19 mouse cellular contexts compared by ENCODE assay signal in genomic region chr9:37569231-37569835, GRCm38 (mm10). TPM values are rescaled to one million over a fixed set of nuclear protein-coding genes. Genes with fewer than 3 reads are reported as not detected.
DNase-seq lines count a peak whose midpoint lies in the region; ATAC-seq and TF ChIP-seq lines count a peak whose summit lies in the region.
"Had no signal": no experiment of that assay in that cellular context is flagged by ENCODE, and none has a peak within 500 bp of the region (broad histone marks: within the 10 kb centered on the region; RNA-seq: fewer than 3 reads in every experiment).

No protein-coding gene starts in this region.

- intact Hi-C loops in heart, adult 2 months (cut with DNase I): loop anchor here (2.0 kb wide), 1 partner anchor 43 kb away; the partner anchor contains the start of gene Spa17
- intact Hi-C loops in heart, postnatal 10 days (cut with DNase I): loop anchor here (5.0 kb wide), 1 partner anchor 43 kb away; the partner anchor contains the start of gene Spa17
- intact Hi-C loops in left cerebral cortex, adult 2 months (cut with DNase I): loop anchor here (2.0 to 5.0 kb wide), 3 partner anchors 45 to 363 kb away; no protein-coding TSS in a partner anchor

- no peak overlapping the region for H3K9ac ChIP-seq in heart, adult 2 months (ENCODE audit: low read depth, low read length)
- H3K9ac ChIP-seq: embryonic facial prominence, embryonic 15.5 days; midbrain, embryonic 12.5 days had no signal

- TF ChIP-seq CTCF in heart, adult 2 months (IDR thresholded peaks at IDR 0.05): no peak
- no peak for TF ChIP-seq CTCF in left cerebral cortex, adult 2 months (IDR thresholded peaks at IDR 0.05)

- TF ChIP-seq POLR2A in heart, adult 2 months (IDR thresholded peaks at IDR 0.05; ENCODE audit: insufficient read depth, low read depth, low read length): no peak

- no peak for DNase-seq in heart, adult 2 months
- no peak for DNase-seq in heart, postnatal 10 days
- no peak for DNase-seq in left cerebral cortex, adult 2 months (ENCODE audit: extremely low spot score in 1 of 2, low spot score in 2 of 2)
- no peak for DNase-seq in left cerebral cortex, adult 11 months (ENCODE audit: low spot score)
- DNase-seq in large intestine, adult 2 months (ENCODE audit: low read depth, low spot score): peak; percentile 8
- no peak for DNase-seq in neural tube, embryonic 10.5 days (ENCODE audit: extremely low spot score, low spot score)
- DNase-seq in MN1 (ENCODE audit: low spot score): no peak
- DNase-seq: adrenal gland, postnatal 14 days; cerebellum, adult 2 months; gastrocnemius, postnatal 14 days; left cerebral cortex, postnatal 4 days; lung, adult 2 months; lung, postnatal 36 days had no signal

- TF ChIP-seq EP300 in heart, adult 2 months (IDR thresholded peaks at IDR 0.05; ENCODE audit: insufficient read depth, low read depth, low read length): no peak

- no peaks in the 10 kb centered on the region for H3K79me2 ChIP-seq in heart, adult 2 months (replicated peaks; ENCODE audit: control insufficient read depth, insufficient read depth, low read length)

- ATAC-seq in megakaryocyte progenitor cell, adult 5-6 weeks (replicated peaks; ENCODE audit: poor library complexity): 0 out of 2 replicates have a peak, but pooled peaks have one; percentile 7
- ATAC-seq: activated CD4-positive, CD25-positive, alpha-beta regulatory T cell, adult 4 months; Patski had no signal

- WGBS in heart, adult 2 months: 64% methylated on average over 2 of the region's 2 CpGs
- 24% methylated on average over 2 of the region's 2 CpGs for WGBS in large intestine, adult 2 months

- no peaks in the 10 kb centered on the region for H3K27me3 ChIP-seq in heart, adult 2 months (ENCODE audit: control insufficient read depth, insufficient read depth, low read length)
- H3K27me3 ChIP-seq: midbrain, embryonic 12.5 days had no signal

- H3K27ac ChIP-seq in heart, adult 2 months: peak overlapping the region; percentile 70; the same call in 1 of the 2 replicates
- H3K27ac ChIP-seq in left cerebral cortex, adult 2 months: peak overlapping the region; percentile 86; the same call in 1 of the 2 replicates
- H3K27ac ChIP-seq: embryonic facial prominence, embryonic 15.5 days; forebrain, embryonic 10.5 days; midbrain, embryonic 12.5 days had no signal

- peaks cover 6% of the 10 kb centered on the region for H3K4me1 ChIP-seq in heart, adult 2 months (ENCODE audit: control insufficient read depth, insufficient read depth, low read length)

- no peak overlapping the region for H3K4me3 ChIP-seq in heart, adult 2 months
- no peak overlapping the region for H3K4me3 ChIP-seq in left cerebral cortex, adult 2 months
- H3K4me3 ChIP-seq: embryonic facial prominence, embryonic 15.5 days; forebrain, embryonic 10.5 days; midbrain, embryonic 12.5 days had no signal

- no peaks in the 10 kb centered on the region for H3K36me3 ChIP-seq in heart, adult 2 months (ENCODE audit: control insufficient read depth, insufficient read depth, low read length)
- H3K36me3 ChIP-seq: embryonic facial prominence, embryonic 15.5 days; forebrain, embryonic 10.5 days; midbrain, embryonic 12.5 days had no signal

RNA-seq across cellular contexts. Expression of gene Siae, which starts 13.8 kb away (rescaled TPM):
- 1 to 10 TPM; 7.7 to 8.2 TPM for total RNA-seq in heart, adult 2 months (2021)
- 7.7 and 18.7 TPM in 2 replicates for polyA plus RNA-seq in heart, adult 2 months (2012; rRNA removed)
- 1 to 10 TPM; 8.7 to 9.8 TPM for total RNA-seq in heart, postnatal 10 days (2021)
- total RNA-seq in left cerebral cortex, adult 2 months (2021): 10 to 100 TPM; 17.1 to 18.8 TPM
- polyA plus RNA-seq in large intestine, adult 2 months (2012; rRNA removed): 7.7 and 15.0 TPM in 2 replicates
- 13.4 and 16.9 TPM in 2 replicates for total RNA-seq in megakaryocyte progenitor cell, adult 5-6 weeks (2015)
- total RNA-seq in megakaryocyte progenitor cell, adult 5-6 weeks (2017): 9.4 and 11.8 TPM in 2 replicates

RNA-seq across cellular contexts. Expression of gene Nrgn, which starts 16.6 kb away (rescaled TPM):
- 10 to 100 TPM in 1 of 2 experiments, 1 to 10 TPM in 1; 4.0 to 27.2 TPM for total RNA-seq in heart, adult 2 months (2021)
- 8.6 and 21.7 TPM in 2 replicates for polyA plus RNA-seq in heart, adult 2 months (2012; rRNA removed)
- total RNA-seq in heart, postnatal 10 days (2021): 1 to 10 TPM; 3.1 to 5.6 TPM
- 1,000 to 10,000 TPM; 1,927 to 1,950 TPM for total RNA-seq in left cerebral cortex, adult 2 months (2021)
- polyA plus RNA-seq in large intestine, adult 2 months (2012; rRNA removed): 2.9 TPM in 2 replicates
- 4.4 and 9.6 TPM in 2 replicates for total RNA-seq in megakaryocyte progenitor cell, adult 5-6 weeks (2015)
- total RNA-seq in megakaryocyte progenitor cell, adult 5-6 weeks (2017): 0.54 and 3.5 TPM in 2 replicates

RNA-seq across cellular contexts. Expression of gene Vsig2, which starts 30.3 kb away (rescaled TPM):
- 1 to 10 TPM; 2.5 to 4.9 TPM for total RNA-seq in heart, adult 2 months (2021)
- 16.0 and 21.1 TPM in 2 replicates for polyA plus RNA-seq in heart, adult 2 months (2012; rRNA removed)
- 10 to 100 TPM in 1 of 2 experiments, 1 to 10 TPM in 1; 5.6 to 10.4 TPM for total RNA-seq in heart, postnatal 10 days (2021)
- total RNA-seq in left cerebral cortex, adult 2 months (2021): 1 to 10 TPM; 4.1 to 4.5 TPM
- 2.3 and 2.6 TPM in 2 replicates for polyA plus RNA-seq in large intestine, adult 2 months (2012; rRNA removed)
- not detected in 2 replicates for total RNA-seq in megakaryocyte progenitor cell, adult 5-6 weeks (2015)
- total RNA-seq in megakaryocyte progenitor cell, adult 5-6 weeks (2017): not detected in 2 replicates
- polyA plus RNA-seq: activated CD4-positive, CD25-positive, alpha-beta regulatory T cell, adult 4 months had no signal

RNA-seq across cellular contexts. Expression of gene Esam, which starts 41.5 kb away (rescaled TPM):
- 10 to 100 TPM; 58.5 to 81.3 TPM for total RNA-seq in heart, adult 2 months (2021)
- polyA plus RNA-seq in heart, adult 2 months (2012; rRNA removed): 77.1 and 87.2 TPM in 2 replicates
- total RNA-seq in heart, postnatal 10 days (2021): 100 to 1,000 TPM; 125 to 131 TPM
- 10 to 100 TPM; 19.6 to 22.5 TPM for total RNA-seq in left cerebral cortex, adult 2 months (2021)
- 15.3 and 18.6 TPM in 2 replicates for polyA plus RNA-seq in large intestine, adult 2 months (2012; rRNA removed)
- 0.34 and 0.94 TPM in 2 replicates for total RNA-seq in megakaryocyte progenitor cell, adult 5-6 weeks (2015)
- 0.29 and 0.57 TPM in 2 replicates for total RNA-seq in megakaryocyte progenitor cell, adult 5-6 weeks (2017)

RNA-seq across cellular contexts. Expression of gene Spa17, which starts 44.2 kb away (rescaled TPM):
- total RNA-seq in heart, adult 2 months (2021): 1 to 10 TPM; 1.9 to 3.8 TPM
- 1.6 and 2.3 TPM in 2 replicates for polyA plus RNA-seq in heart, adult 2 months (2012; rRNA removed)
- total RNA-seq in heart, postnatal 10 days (2021): 1 to 10 TPM; 3.4 to 3.9 TPM
- total RNA-seq in left cerebral cortex, adult 2 months (2021): 1 to 10 TPM; 1.7 to 2.1 TPM
- polyA plus RNA-seq in large intestine, adult 2 months (2012; rRNA removed): 0.30 and 0.60 TPM in 2 replicates
- 2.9 and 6.7 TPM in 2 replicates for total RNA-seq in megakaryocyte progenitor cell, adult 5-6 weeks (2015)
- total RNA-seq in megakaryocyte progenitor cell, adult 5-6 weeks (2017): 1.7 and 5.1 TPM in 2 replicates

Comparison
In these comparisons a context has a peak if more than half of its experiments do, and no peak if none do; other contexts are left out.
1. RNA of gene Nrgn, which starts 16.6 kb away (total RNA-seq): 1,927 to 1,950 TPM in left cerebral cortex, adult 2 months; 4.0 to 27.2 TPM in heart, adult 2 months, 0.54 to 9.6 TPM in megakaryocyte progenitor cell, adult 5-6 weeks and 3.1 to 5.6 TPM in heart, postnatal 10 days; every median in the first group is over 10 times any median in the second.